Mouse (Mus musculus) small intestine, adult 2 months (tissue): ENCODE data around the gene Trim16.

Experiments used
- CTCF ChIP-seq: fragments of 200-500 bp; IDR thresholded peaks from 2 replicates; pipeline ENCODE4 v1.5.1; 2012; ENCODE audit warnings: low read depth, mild to moderate bottlenecking, control low read depth, inconsistent platforms, low read length, moderate library complexity, mixed read lengths; ENCODE audit not compliant: insufficient replicate concordance, insufficient read length; ENCODE audit errors: extremely low read depth
- POLR2A ChIP-seq: fragments of 200-500 bp; IDR thresholded peaks from 2 replicates; pipeline ENCODE4 v1.6.1; 2012; ENCODE audit warnings: low read depth, mild to moderate bottlenecking, control low read depth, inconsistent platforms, low read length, moderate library complexity

GRCm38 (mm10) chr11:62890796-62891195 is 70.8 kb downstream of the Trim16 start:
- TF ChIP-seq CTCF: no peak
- TF ChIP-seq POLR2A: no peak
